Mouse (Mus musculus): Measurements from ENCODE around the gene Cyp2d9. TPM values are rescaled to one million over a fixed set of nuclear protein-coding genes. Genes with fewer than 3 reads are reported as not detected.
"Not testable (repeated sequence)": the region's sequence is repeated elsewhere in the genome, so short reads cannot be mapped to it uniquely, and the experiment has no call there.

Cyp2d9 gene
- polyA plus RNA-seq (2015; fragmentation: Nextera tagmentation; extraction: Ambion mirVana) = not detected in 2 replicates

GRCm38 (mm10) chr15:82433137-82433536 is at the start of gene Cyp2d9:
TSS of gene Cyp2d9 (plus strand) at chr15:82433437.
- H3K4me1 ChIP-seq = no peaks in the 10 kb centered on the region
- H3K4me2 ChIP-seq = no peak within 1 kb of the TSS
- H3K4me3 ChIP-seq = no peak within 1 kb of the TSS
- H3K27me3 ChIP-seq (replicated peaks) = no peaks in the 10 kb centered on the region
- 0 out of 2 replicates have a peak, but pooled peaks cover 3% of the 10 kb centered on the region for H3K9me3 ChIP-seq
- no peak within 1 kb of the TSS for H3K27ac ChIP-seq
- no peak for ATAC-seq (replicated peaks)
- no peak within 1 kb of the TSS for H3K9ac ChIP-seq
- no peaks in the 10 kb centered on the region for H3K36me3 ChIP-seq (replicated peaks)

DNA sequence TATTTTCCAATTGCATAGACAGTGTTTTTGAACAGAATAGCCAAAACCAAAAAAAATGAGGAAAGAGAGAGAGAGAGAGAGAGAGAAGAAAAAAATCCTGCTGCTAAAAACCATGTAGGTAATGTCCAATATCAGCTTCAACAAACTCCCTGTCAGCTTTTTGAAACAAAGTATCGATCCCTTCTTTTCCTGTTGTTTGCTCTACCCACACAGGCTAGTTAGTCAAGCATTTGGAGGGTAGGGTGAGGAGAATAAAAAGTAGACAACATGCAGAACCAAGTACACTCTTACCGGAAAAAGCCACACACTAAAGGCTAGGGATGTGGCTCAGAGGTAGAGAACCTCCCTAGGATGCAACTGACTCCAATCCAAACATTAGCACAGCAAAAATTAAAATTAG is 47.5 kb upstream of the Cyp2d9 start:
- no peak for ATAC-seq (replicated peaks)
- Histone ChIP-seq H3K36me3 (replicated peaks) (no peaks in the 10 kb centered on the region), H3K9ac (no peak overlapping the region), H3K4me2 (no peak overlapping the region), H3K27me3 (replicated peaks) (no peaks in the 10 kb centered on the region), H3K4me3 (no peak overlapping the region), H3K4me1 (no peaks in the 10 kb centered on the region), H3K27ac (no peak overlapping the region), H3K9me3 (no peaks in the 10 kb centered on the region)
- 93% methylated on average over 2 of the region's 2 CpGs for WGBS

DNA sequence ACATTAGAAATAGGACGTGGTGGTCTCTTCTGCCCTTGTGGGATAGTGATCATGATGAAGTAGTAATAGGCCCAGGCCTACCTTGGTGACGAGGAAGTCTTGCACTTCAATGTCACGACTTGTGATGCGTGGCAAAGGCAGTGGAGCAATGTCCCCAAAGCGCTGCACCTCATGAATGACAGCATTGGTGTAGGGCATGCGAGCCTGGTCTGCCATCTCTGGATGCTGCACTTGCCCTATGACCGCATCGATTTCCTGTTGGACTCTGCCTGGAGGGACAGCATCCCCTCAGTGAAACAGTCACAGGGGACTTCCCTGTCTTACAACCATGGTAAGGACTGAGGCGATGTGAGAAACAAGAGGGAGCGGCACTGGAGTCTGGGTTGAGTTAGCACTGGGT is 43.3 kb upstream of the Cyp2d9 start:
- H3K27ac ChIP-seq; H3K9ac ChIP-seq; H3K9me3 ChIP-seq; H3K4me2 ChIP-seq; ATAC-seq (replicated peaks); H3K4me3 ChIP-seq; H3K36me3 ChIP-seq (replicated peaks); H3K27me3 ChIP-seq (replicated peaks); H3K4me1 ChIP-seq: not testable (repeated sequence)
- 93% methylated on average over 10 of the region's 10 CpGs for WGBS

DNA sequence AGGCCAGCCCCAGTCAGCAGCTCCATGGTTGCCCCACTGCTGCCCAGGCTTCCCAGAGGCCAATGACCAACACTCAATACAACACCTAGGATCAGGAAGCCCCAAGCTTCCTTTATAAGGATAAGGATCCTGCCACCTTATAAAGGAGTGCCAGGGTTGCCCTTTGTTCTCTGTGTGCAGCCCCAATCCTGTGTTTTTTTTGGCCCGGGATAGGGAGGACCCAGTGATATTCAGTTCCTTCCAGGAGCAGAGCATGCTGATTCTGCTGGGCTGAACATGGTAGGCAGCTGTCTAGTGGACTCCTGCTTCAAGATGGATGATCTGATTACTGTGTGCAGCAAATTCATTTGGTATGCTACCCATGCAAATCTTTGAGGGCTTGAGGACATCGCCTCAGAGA is 39.3 kb upstream of the Cyp2d9 start, which contains the start of gene Cyp2d11:
Cyp2d11 (minus strand) TSS at position 101 of the 400 bp plus-strand sequence.
- 88% methylated on average over 2 of the region's 2 CpGs for WGBS
- not testable (repeated sequence) for H3K4me1 ChIP-seq; H3K36me3 ChIP-seq (replicated peaks); H3K27me3 ChIP-seq (replicated peaks); H3K27ac ChIP-seq; H3K9ac ChIP-seq; H3K9me3 ChIP-seq; H3K4me3 ChIP-seq; ATAC-seq (replicated peaks); H3K4me2 ChIP-seq

GRCm38 (mm10) chr15:82395955-82396354 is 37.3 kb upstream of the Cyp2d9 start:
- H3K4me3 ChIP-seq; H3K9me3 ChIP-seq; H3K4me1 ChIP-seq; H3K27me3 ChIP-seq (replicated peaks); H3K4me2 ChIP-seq; ATAC-seq (replicated peaks); H3K9ac ChIP-seq; H3K27ac ChIP-seq; H3K36me3 ChIP-seq (replicated peaks): not testable (repeated sequence)
- 87% methylated on average over 3 of the region's 3 CpGs for WGBS

- H3K27me3 ChIP-seq (replicated peaks) = no peaks in the 10 kb centered on the region
- ATAC-seq (replicated peaks) = no peak
- WGBS = 17% methylated on average over 2 of the region's 2 CpGs
- H3K27ac ChIP-seq = no peak overlapping the region
- no peaks in the 10 kb centered on the region for H3K4me1 ChIP-seq
- no peak overlapping the region for H3K4me2 ChIP-seq
- H3K9me3 ChIP-seq = no peaks in the 10 kb centered on the region
- H3K9ac ChIP-seq = no peak overlapping the region
- H3K36me3 ChIP-seq (replicated peaks) = no peaks in the 10 kb centered on the region
- H3K4me3 ChIP-seq = no peak overlapping the region
Observed at GRCm38 (mm10) chr15:82401516-82401915, 31.7 kb upstream of the Cyp2d9 start.

GRCm38 (mm10) chr15:82402106-82402505 is 31.1 kb upstream of the Cyp2d9 start:
- no peaks in the 10 kb centered on the region for H3K36me3 ChIP-seq (replicated peaks)
- no peaks in the 10 kb centered on the region for H3K4me1 ChIP-seq

DNA sequence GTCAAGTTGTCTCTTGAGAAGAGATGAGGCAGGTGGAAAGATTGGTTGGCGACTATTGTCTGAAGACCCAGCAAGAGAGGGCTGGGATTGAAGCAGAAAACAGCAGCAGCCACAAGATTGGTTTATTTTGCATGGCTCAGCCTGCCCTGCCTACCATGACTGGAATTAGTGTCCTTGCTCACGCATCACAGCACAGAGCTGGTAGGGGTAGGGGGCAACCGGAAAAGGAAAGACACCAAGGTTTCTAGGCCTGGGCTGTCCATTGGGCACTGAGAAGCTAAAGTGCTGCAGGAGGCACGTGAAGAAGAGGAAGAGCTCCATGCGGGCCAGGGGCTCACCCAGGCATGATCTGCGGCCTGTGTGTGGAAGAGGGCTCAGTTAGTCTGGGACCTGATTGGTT is 30.5 kb upstream of the Cyp2d9 start:
- H3K4me3 ChIP-seq = no peak overlapping the region
- no peaks in the 10 kb centered on the region for H3K36me3 ChIP-seq (replicated peaks)
- WGBS = 83% methylated on average over 6 of the region's 6 CpGs
- H3K27me3 ChIP-seq (replicated peaks) = no peaks in the 10 kb centered on the region
- H3K27ac ChIP-seq = no peak overlapping the region
- no peaks in the 10 kb centered on the region for H3K4me1 ChIP-seq
- no peaks in the 10 kb centered on the region for H3K9me3 ChIP-seq
- H3K9ac ChIP-seq = no peak overlapping the region
- no peak overlapping the region for H3K4me2 ChIP-seq
- no peak for ATAC-seq (replicated peaks)

More at GRCm38 (mm10) chr15:82402106-82402505, 31.1 kb upstream of the Cyp2d9 start:
- no peak for ATAC-seq (replicated peaks)
- Histone ChIP-seq H3K27me3 (replicated peaks) (no peaks in the 10 kb centered on the region), H3K27ac (no peak overlapping the region), H3K4me2 (no peak overlapping the region), H3K9ac (no peak overlapping the region), H3K9me3 (no peaks in the 10 kb centered on the region), H3K4me3 (no peak overlapping the region)

GRCm38 (mm10) chr15:82403606-82404005 is 29.6 kb upstream of the Cyp2d9 start:
- H3K9me3 ChIP-seq = no peaks in the 10 kb centered on the region
- no peak overlapping the region for H3K9ac ChIP-seq
- H3K27me3 ChIP-seq (replicated peaks) = no peaks in the 10 kb centered on the region
- H3K36me3 ChIP-seq (replicated peaks) = no peaks in the 10 kb centered on the region
- no peak overlapping the region for H3K27ac ChIP-seq
- ATAC-seq (replicated peaks) = no peak
- no peak overlapping the region for H3K4me2 ChIP-seq
- no peaks in the 10 kb centered on the region for H3K4me1 ChIP-seq
- H3K4me3 ChIP-seq = no peak overlapping the region
- WGBS = 91% methylated on average over 9 of the region's 9 CpGs

- no peak overlapping the region for H3K4me3 ChIP-seq
- no peaks in the 10 kb centered on the region for H3K27me3 ChIP-seq (replicated peaks)
- no peaks in the 10 kb centered on the region for H3K36me3 ChIP-seq (replicated peaks)
- 91% methylated on average over 3 of the region's 3 CpGs for WGBS
- H3K9me3 ChIP-seq = no peaks in the 10 kb centered on the region
- H3K4me1 ChIP-seq = no peaks in the 10 kb centered on the region
- no peak overlapping the region for H3K4me2 ChIP-seq
- no peak for ATAC-seq (replicated peaks)
- no peak overlapping the region for H3K9ac ChIP-seq
- no peak overlapping the region for H3K27ac ChIP-seq
Observed at GRCm38 (mm10) chr15:82404163-82404562, 29.1 kb upstream of the Cyp2d9 start.

DNA sequence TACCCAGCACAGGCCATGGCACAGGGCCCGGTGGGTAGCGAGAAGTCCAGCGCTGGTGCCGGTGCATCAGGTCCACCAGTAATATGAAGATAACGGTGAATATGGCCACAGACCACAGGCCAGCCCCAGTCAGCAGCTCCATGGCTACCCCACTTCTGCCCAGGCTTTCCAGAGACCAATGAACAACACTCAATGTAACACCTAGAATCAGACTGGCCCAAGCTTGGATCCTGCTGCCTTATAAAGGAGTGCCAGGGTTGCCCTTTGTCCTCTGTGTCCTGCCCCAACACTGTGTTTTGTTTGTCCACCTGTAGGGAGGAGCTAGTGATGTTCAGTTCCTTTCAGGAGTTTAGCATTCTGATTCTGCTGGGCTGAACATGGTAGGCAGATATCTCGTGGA is 26.3 kb upstream of the Cyp2d9 start, which contains the start of gene Cyp2d10:
Cyp2d10 (minus strand) TSS at position 215 of the 400 bp plus-strand sequence.
- Histone ChIP-seq H3K36me3 (replicated peaks) (no peaks in the 10 kb centered on the region), H3K27me3 (replicated peaks) (no peaks in the 10 kb centered on the region), H3K9ac (no peak within 1 kb of the TSS), H3K4me2 (no peak within 1 kb of the TSS), H3K9me3 (no peaks in the 10 kb centered on the region), H3K4me3 (no peak within 1 kb of the TSS), H3K27ac (no peak within 1 kb of the TSS), H3K4me1 (no peaks in the 10 kb centered on the region)
- WGBS = 94% methylated on average over 6 of the region's 6 CpGs
- no peak for ATAC-seq (replicated peaks)

DNA sequence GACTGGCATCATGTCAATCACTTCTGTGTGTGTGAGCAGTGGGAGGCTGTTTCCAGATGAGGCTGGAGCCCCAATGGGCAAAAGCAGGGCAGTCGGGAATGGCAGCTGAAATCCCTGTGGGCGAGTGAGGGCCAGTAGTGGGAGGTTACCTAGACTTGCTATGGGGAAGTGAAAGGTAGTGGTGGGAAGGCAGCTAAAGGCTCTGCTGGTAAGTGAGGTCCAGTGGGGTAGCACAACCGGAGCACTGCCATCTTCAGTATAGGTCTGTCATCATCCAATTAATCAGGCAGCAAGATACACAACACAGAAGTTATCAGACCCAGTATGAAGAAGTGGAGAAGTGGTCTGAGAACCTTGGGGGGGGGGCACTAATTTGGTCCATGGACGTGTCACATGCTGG is 25.7 kb upstream of the Cyp2d9 start:
- no peak overlapping the region for H3K27ac ChIP-seq
- 87% methylated on average over 4 of the region's 4 CpGs for whole genome bisulfite sequencing
- no peak for ATAC-seq (replicated peaks)
- no peaks in the 10 kb centered on the region for H3K27me3 ChIP-seq (replicated peaks)
- no peak overlapping the region for H3K9ac ChIP-seq
- no peaks in the 10 kb centered on the region for H3K36me3 ChIP-seq (replicated peaks)
- H3K4me1 ChIP-seq = no peaks in the 10 kb centered on the region
- H3K9me3 ChIP-seq = no peaks in the 10 kb centered on the region
- H3K4me2 ChIP-seq = no peak overlapping the region
- no peak overlapping the region for H3K4me3 ChIP-seq

DNA sequence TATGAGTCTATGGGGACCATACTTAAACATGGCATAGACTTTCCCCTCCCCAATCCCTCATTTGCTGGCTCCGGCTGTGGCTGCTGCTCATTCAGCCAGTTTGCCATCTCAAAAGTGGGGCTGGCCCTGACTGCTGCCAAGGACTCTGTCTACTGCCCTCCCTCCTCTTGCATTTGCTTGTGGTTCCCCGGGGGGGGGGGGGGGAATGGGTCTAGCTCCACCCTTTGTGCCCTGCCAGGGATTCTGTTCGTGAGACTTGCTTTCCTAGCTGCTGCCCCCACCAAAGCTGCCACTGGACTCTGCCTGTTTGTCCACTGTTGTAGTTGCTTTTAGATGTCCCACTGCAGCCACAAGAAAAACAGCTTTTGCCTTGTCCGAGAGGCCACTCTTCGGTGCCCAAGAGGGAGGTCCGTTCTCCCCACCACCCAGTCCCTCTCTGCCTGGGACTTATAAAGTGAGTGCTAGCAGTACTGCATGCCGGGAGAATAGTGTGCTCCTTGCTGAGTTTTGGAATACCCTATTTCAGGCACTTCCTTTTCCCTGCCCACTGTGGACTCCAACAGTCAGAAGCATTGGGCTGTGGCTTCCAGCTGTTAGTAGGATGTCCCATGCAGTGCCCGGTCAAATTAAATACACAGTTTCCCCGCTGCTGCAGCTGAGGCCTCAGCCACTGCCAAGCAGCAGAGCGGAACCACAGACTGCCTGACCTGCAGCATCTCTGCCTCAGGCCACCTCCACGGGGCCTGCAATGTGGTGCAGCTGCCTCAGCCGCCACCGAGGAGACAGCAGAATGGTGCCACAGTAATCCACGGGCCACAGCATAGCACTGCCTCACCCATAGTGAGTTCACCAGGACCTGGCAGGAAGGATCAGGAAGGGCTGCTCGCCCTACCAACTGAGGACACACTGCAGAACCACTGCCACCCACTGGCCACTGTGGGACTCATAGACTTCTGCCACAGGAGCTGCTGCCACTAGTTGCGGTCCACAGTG is 16.1 kb upstream of the Cyp2d9 start:
- Histone ChIP-seq H3K27me3 (replicated peaks) (no peaks in the 10 kb centered on the region), H3K36me3 (replicated peaks) (no peaks in the 10 kb centered on the region), H3K9ac (no peak overlapping the region), H3K4me3 (no peak overlapping the region), H3K4me1 (peaks cover 6% of the 10 kb centered on the region), H3K9me3 (no peaks in the 10 kb centered on the region), H3K4me2 (peak overlapping the region; percentile 36), H3K27ac (no peak overlapping the region)
- ATAC-seq (replicated peaks) = peak; percentile 69; the same call in 1 of the 2 replicates
- 20% methylated on average over 16 of the region's 16 CpGs for WGBS
